Mouse (Mus musculus) 3134 (cell line): ENCODE measurements around the gene Stmn3.

Experiments
- DNase-seq: peaks from one replicate; pipeline ENCODE4 v3.0.0-alpha.2; 2011; ENCODE audit warnings: low spot score; ENCODE audit not compliant: insufficient read length; ENCODE audit errors: extremely low read depth

Stmn3 gene

GRCm38 (mm10) chr2:181314080-181314810 is at the start of gene Stmn3:
Stmn3 (minus strand) TSS chr2:181314500.
- no peak for DNase-seq

GRCm38 (mm10) chr2:181363946-181364345 is 49.6 kb upstream of the Stmn3 start:
- DNase-seq: no peak

DNA sequence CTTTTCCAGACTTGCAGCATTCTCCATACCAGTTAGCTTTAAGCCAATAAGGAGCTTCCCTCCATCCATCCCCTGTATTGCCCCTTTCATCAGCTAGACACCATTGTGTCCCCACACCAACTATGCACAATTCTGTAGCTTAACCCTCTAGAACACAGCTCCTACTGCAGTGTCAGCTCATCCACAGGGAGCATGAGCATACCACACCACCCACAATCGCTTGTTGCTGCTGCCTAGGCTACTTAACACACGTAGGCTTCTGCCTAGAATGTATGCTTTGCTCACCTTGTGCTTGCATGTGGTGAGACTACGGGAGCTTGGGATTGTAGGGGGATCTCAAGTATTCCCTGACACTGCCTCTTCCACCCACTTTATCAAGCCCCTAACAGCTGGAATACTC is 42.5 kb upstream of the Stmn3 start:
- no peak for DNase-seq

GRCm38 (mm10) chr2:181342766-181343165 is 28.5 kb upstream of the Stmn3 start:
- no peak for DNase-seq

- no peak for DNase-seq
Measured at GRCm38 (mm10) chr2:181340426-181340825, 26.1 kb upstream of the Stmn3 start.

- peak; percentile 21 for DNase-seq
Measured at GRCm38 (mm10) chr2:181334023-181334422, 19.7 kb upstream of the Stmn3 start.

DNA sequence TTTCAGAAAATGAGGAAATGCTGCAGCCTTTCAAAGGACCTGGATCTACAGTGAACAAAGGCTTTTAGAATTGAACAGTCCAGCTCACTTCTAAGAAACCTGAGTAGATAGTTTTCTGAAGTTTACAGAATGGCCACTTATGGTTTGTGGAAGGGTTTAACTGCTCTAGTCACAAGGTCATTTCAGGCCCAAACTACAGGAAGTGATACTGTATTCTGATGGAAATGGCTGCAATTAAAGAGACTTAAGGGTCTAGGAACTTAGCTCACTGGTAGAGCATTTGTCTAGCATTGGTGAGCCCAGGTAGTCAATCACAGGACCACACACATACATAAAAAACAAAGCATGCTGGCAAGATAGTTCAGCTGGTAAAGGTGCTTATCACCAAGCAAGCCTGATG is 18.2 kb upstream of the Stmn3 start:
- DNase-seq: no peak

GRCm38 (mm10) chr2:181326098-181326497 is 11.8 kb upstream of the Stmn3 start:
- peak; percentile 29 for DNase-seq

GRCm38 (mm10) chr2:181322136-181322535 is 7.8 kb upstream of the Stmn3 start:
- DNase-seq: no peak

DNA sequence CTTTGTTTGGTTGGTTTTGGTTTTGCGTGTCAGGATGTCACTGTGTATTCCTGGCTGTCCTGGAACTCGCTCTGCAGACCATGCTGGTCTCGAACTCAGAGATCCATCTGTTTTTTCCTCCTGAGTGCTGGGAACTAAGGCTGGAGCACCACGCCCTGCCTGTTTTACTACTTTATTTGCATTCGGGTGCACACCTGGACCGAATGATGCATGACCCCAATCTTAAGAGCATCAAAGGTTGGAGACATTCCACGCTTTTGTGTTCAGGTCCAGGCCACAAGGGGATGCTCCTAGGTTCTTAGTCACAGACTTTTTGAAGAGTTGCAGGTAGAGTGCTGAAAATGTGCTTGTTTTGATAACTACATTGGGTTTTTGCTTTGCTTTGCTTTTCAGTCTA is 5.8 kb upstream of the Stmn3 start:
- DNase-seq: no peak

DNA sequence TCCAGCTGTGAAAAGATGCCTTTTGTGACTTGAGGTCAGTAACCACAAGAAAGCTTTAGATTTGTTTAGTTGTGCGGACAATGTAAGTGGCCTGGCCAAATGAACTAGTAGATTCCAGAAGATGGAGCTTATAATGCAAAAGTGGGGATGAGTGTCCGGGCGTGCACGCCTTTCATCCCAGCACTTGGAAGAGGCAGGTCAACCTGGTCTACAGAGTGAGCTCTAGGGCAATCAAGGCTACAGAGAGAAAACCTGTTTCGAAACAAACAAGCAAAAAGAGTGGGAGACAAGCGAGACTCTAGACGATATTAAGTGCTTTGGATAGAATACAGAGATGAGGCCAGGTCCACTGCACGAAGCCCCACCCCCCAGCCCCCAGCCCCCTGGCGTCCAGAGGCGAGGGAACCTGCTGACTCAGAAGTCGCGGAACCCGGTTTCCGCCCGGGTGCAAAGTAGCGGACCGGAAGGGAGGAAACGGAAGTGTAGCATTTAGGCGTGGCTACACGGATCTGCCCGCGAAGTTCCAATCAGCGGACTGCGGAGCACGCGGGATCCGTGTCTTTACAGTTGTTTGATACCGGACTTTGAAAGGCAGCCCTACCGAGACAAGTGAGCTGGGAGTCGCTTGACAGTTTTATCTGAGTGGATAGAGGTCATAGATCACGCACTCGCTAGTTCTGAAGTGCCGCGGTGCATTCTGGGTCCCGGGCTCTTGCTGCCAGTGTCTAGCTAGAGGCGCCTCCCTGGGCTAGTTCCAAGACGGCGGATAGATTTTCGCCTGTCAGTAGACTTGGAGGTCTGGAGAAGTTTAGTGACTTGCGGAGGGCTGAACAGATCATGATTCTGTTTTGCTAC is 5.2 kb upstream of the Stmn3 start, which contains the start of gene Rtel1:
Rtel1 (plus strand) TSS at position 492 of the 855 bp plus-strand sequence.
- DNase-seq: peak; percentile 85

DNA sequence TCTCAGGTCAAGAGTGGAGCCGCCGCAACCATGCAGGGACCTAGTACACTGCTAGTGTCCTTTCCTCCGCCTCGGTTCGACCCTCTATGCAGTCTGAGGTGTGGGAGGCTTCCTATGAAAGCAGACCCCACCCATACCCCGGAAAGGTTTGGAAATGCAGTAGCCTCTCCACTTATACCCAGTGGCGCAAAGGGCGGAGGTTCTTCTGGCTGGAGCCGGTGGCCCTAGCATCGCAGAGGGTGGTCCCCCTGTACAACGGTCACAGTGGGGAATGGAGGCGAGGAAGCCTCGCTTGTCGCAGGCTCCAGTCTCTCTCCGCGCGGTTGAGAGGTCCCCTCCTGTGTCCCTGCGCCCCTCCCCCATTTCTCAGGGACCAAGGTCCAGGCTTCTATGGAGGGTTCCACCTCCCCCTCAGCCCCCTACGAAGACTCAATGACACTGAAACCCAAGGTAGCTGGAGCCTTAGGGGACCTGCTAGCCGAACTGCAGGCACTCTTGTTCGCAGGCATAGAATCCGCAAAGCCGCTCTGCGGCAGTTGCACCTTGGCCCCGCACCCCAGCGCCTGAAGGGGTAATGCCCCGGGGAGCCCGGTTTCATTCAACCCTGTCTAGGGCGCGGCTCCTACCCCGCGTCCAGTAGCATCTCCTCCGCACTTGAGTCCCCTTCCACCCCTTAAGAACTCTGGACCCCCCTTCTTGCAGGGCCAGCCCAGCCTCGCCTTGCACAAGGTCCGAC is 788 bp downstream of the Stmn3 start:
- DNase-seq: no peak

DNA sequence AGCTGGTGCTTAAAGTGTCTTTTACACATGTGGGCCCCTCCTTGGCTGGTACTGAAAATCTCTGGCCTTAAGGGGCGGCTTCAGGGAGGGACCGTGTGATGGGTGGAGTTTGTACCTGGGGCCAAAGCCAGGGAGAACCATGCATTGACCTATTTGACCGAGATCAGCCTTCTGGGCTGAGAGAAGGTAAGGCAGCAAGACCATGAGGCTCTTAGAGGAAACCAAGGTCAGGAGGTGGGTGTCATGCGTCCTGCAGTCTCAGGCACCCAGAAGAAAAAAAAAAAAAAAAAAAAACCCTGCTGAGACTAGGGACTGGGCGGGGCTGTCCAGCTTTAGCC is 1.3 kb downstream of the Stmn3 start:
- no peak for DNase-seq

- no peak for DNase-seq
Measured at GRCm38 (mm10) chr2:181312435-181312834, 1.9 kb downstream of the Stmn3 start.

- DNase-seq: peak; percentile 14
Measured at GRCm38 (mm10) chr2:181307144-181307804, 7.0 kb downstream of the Stmn3 start.

DNA sequence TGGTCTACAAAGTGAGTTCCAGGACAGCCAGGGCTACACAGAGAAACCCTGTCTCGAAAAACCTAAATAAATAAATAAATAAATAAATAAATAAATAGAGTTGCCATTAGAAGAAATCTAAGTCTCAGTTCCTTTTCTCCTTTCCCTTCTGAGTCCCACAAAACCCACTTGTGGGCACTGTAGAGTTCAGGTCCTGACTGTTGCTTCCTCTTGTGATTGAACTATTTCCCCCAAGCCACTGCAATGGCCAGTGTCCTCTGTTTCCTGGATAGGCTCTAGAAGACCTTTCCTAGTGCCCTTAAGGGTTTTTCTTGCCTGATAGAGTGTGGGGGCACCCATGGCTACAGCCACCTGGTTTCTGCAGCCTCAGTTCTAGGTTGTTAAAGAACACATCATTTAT is 9.4 kb downstream of the Stmn3 start:
- DNase-seq: no peak

GRCm38 (mm10) chr2:181302041-181302440 is 12.3 kb downstream of the Stmn3 start:
- DNase-seq: no peak

- no peak for DNase-seq
Measured at GRCm38 (mm10) chr2:181290937-181291336, 23.4 kb downstream of the Stmn3 start.

GRCm38 (mm10) chr2:181288691-181289090 is 25.6 kb downstream of the Stmn3 start:
- peak; percentile 15 for DNase-seq

- peak; percentile 92 for DNase-seq
Measured at GRCm38 (mm10) chr2:181287958-181288350, 26.3 kb downstream of the Stmn3 start, which contains the start of gene Gmeb2. Gmeb2 (minus strand) TSS chr2:181288035.
